ENCODE assay signal across 10 mouse cellular contexts in genomic region chr14:54260196-54260595, GRCm38 (mm10). TPM values are rescaled to one million over a fixed set of nuclear protein-coding genes. Genes with fewer than 3 reads are reported as not detected.
DNase-seq lines count a peak whose midpoint lies in the region; ATAC-seq and TF ChIP-seq lines count a peak whose summit lies in the region.
"Had no signal": no experiment of that assay in that cellular context is flagged by ENCODE, and none has a peak within 500 bp of the region (broad histone marks: within the 10 kb centered on the region; RNA-seq: fewer than 3 reads in every experiment).

No protein-coding gene starts in this region.

- H3K9ac ChIP-seq in limb, embryonic 14.5 days (ENCODE audit: low read depth, low read length, severe bottlenecking): no peak overlapping the region

- H3K27me3 ChIP-seq in testis, adult 2 months (ENCODE audit: control insufficient read depth, insufficient read depth, low read length): no peaks in the 10 kb centered on the region
- H3K27me3 ChIP-seq in limb, embryonic 14.5 days (ENCODE audit: control insufficient read depth, insufficient read depth, low read length): no peaks in the 10 kb centered on the region

- peaks cover 8% of the 10 kb centered on the region for H3K4me1 ChIP-seq in testis, adult 2 months (ENCODE audit: control insufficient read depth, insufficient read depth, low read length)
- H3K4me1 ChIP-seq in limb, embryonic 14.5 days (ENCODE audit: control insufficient read depth, insufficient read depth, low read length): peaks cover 12% of the 10 kb centered on the region

- peak overlapping the region; percentile 66 for H3K4me2 ChIP-seq in limb, embryonic 14.5 days (replicated peaks; ENCODE audit: low read depth, low read length, severe bottlenecking)

- no peak for TF ChIP-seq CTCF in testis, adult 2 months (IDR thresholded peaks at IDR 0.05; ENCODE audit: control insufficient read depth, insufficient read depth, insufficient replicate concordance, low read depth, low read length)

- peak overlapping the region; percentile 55 for H3K27ac ChIP-seq in testis, adult 2 months (ENCODE audit: control insufficient read depth, insufficient read depth, low read depth, low read length)
- H3K27ac ChIP-seq in limb, embryonic 14.5 days (replicated peaks; ENCODE audit: low read depth, low read length): no peak overlapping the region

- H3K9me3 ChIP-seq in limb, embryonic 14.5 days (ENCODE audit: control insufficient read depth, low read length): no peaks in the 10 kb centered on the region

- TF ChIP-seq POLR2A in testis, adult 2 months (IDR thresholded peaks at IDR 0.05; ENCODE audit: control insufficient read depth, low read depth, low read length): no peak
- no peak for TF ChIP-seq POLR2A in limb, embryonic 14.5 days (IDR thresholded peaks at IDR 0.05; ENCODE audit: borderline replicate concordance, extremely low read depth, insufficient read depth, insufficient read length)

- H3K36me3 ChIP-seq in testis, adult 2 months (ENCODE audit: control insufficient read depth, insufficient read depth, low read length): no peaks in the 10 kb centered on the region
- H3K36me3 ChIP-seq in limb, embryonic 14.5 days (ENCODE audit: control insufficient read depth, insufficient read depth, low read length): peaks cover 21% of the 10 kb centered on the region

- H3K4me3 ChIP-seq in testis, adult 2 months (ENCODE audit: control insufficient read depth, low read depth, low read length): peak overlapping the region; percentile 93
- peak overlapping the region; percentile 50; the same call in 1 of the 2 replicates for H3K4me3 ChIP-seq in limb, embryonic 14.5 days (replicated peaks; ENCODE audit: low read length)

- WGBS in limb, embryonic 14.5 days: 71% methylated on average over 2 of the region's 2 CpGs

- peak; percentile 72 for DNase-seq in adrenal gland, postnatal 10 days
- no peak for DNase-seq in adrenal gland, adult 18-20 months (ENCODE audit: low spot score in 2 of 2)
- no peak for DNase-seq in testis, postnatal 14 days (ENCODE audit: low spot score)
- no peak for DNase-seq in limb, embryonic 14.5 days (ENCODE audit: low spot score)
- DNase-seq in testis, postnatal 10 days (ENCODE audit: low spot score): peak; percentile 74
- no peak for DNase-seq in embryo, embryonic 10.5 days (ENCODE audit: low spot score)
- DNase-seq in kidney, postnatal 36 days: no peak

- no peak for ATAC-seq in limb, embryonic 14.5 days (ENCODE audit: low FRiP score, low read depth)

RNA-seq across cellular contexts. Expression of gene Abhd4, which starts 6.2 kb away (rescaled TPM):
- 100 to 1,000 TPM; 206 to 229 TPM for total RNA-seq in adrenal gland, postnatal 10 days (2021)
- total RNA-seq in adrenal gland, adult 18-20 months (2021): 100 to 1,000 TPM; 463 to 735 TPM
- polyA plus RNA-seq in testis, adult 2 months (2012; rRNA removed): 212 and 237 TPM in 2 replicates
- polyA plus RNA-seq in limb, embryonic 14.5 days (2012; rRNA removed): 27.7 and 31.9 TPM in 2 replicates
- 58.4 and 58.7 TPM in 2 replicates for polyA plus RNA-seq in limb, embryonic 14.5 days (2014; fragmentation: Nextera tagmentation; extraction: Ambion mirVana)

RNA-seq across cellular contexts. Expression of gene Dad1, which starts 6.3 kb away (rescaled TPM):
- total RNA-seq in adrenal gland, postnatal 10 days (2021): 100 to 1,000 TPM; 171 to 191 TPM
- total RNA-seq in adrenal gland, adult 18-20 months (2021): 100 to 1,000 TPM; 381 to 382 TPM
- 625 and 632 TPM in 2 replicates for polyA plus RNA-seq in testis, adult 2 months (2012; rRNA removed)
- 248 and 505 TPM in 2 replicates for polyA plus RNA-seq in limb, embryonic 14.5 days (2012; rRNA removed)
- polyA plus RNA-seq in limb, embryonic 14.5 days (2014; fragmentation: Nextera tagmentation; extraction: Ambion mirVana): 404 and 419 TPM in 2 replicates

RNA-seq across cellular contexts. Expression of gene Olfr49, which starts 24.5 kb away (rescaled TPM):
- total RNA-seq in adrenal gland, postnatal 10 days (2021): not detected
- under 1 TPM in 1 of 2 experiments, not detected in 1; 0.07 TPM for total RNA-seq in adrenal gland, adult 18-20 months (2021)
- polyA plus RNA-seq in testis, adult 2 months (2012; rRNA removed): not detected in 2 replicates
- polyA plus RNA-seq in limb, embryonic 14.5 days (2012; rRNA removed): not detected in 2 replicates
- polyA plus RNA-seq in limb, embryonic 14.5 days (2014; fragmentation: Nextera tagmentation; extraction: Ambion mirVana): not detected in 2 replicates
- polyA plus RNA-seq: embryonic facial prominence, embryonic 11.5 days; spleen, adult 2 months had no signal

Comparison
In these comparisons a context has a peak if more than half of its experiments do, and no peak if none do; other contexts are left out.
1. DNase-seq: peak in adrenal gland, postnatal 10 days (single experiment) and testis, postnatal 10 days (single experiment); none in adrenal gland, adult 18-20 months (0 of 2), testis, postnatal 14 days (single experiment), limb, embryonic 14.5 days (single experiment), embryo, embryonic 10.5 days (single experiment) and kidney, postnatal 36 days (0 of 2).